Mouse (Mus musculus) bone marrow, adult 2 months (tissue): ENCODE measurements at regions not wholly inside any gene's neighbourhood (a gene's known extent, or its start where the extent isn't known, plus 50 kb on each side); places are given as distances from the start of the nearest gene placed in this dataset.
"Not testable (repeated sequence)": the region's sequence is repeated elsewhere in the genome, so short reads cannot be mapped to it uniquely, and the experiment has no call there.

Experiments
- H3K27ac ChIP-seq: fragments of 200-500 bp; 2 replicates; pipeline ENCODE4 v1.5.1; 2012; ENCODE audit warnings: low read depth, mild to moderate bottlenecking, control low read depth, inconsistent platforms, low read length; ENCODE audit not compliant: control insufficient read depth, poor library complexity, insufficient read depth
- H3K4me1 ChIP-seq: fragments of 200-500 bp; 2 replicates; pipeline ENCODE4 v1.6.1; 2011; ENCODE audit warnings: low read length; ENCODE audit not compliant: control insufficient read depth, insufficient read depth
- H3K4me3 ChIP-seq: fragments of 200-500 bp; replicated peaks from 2 replicates; pipeline ENCODE3; 2011; ENCODE audit warnings: mild to moderate bottlenecking, low read depth, low read length, control low read depth; ENCODE audit not compliant: control insufficient read depth
- CTCF ChIP-seq: fragments of 200-500 bp; IDR thresholded peaks from 2 replicates; pipeline ENCODE4 v1.5.1; 2011; ENCODE audit warnings: low read length, control low read depth; ENCODE audit not compliant: control insufficient read depth, insufficient read depth
- POLR2A ChIP-seq: fragments of 200-500 bp; IDR thresholded peaks from 2 replicates; pipeline ENCODE4 v1.6.1; 2011; ENCODE audit warnings: low read depth, mild to moderate bottlenecking, control low read depth, low read length, borderline replicate concordance; ENCODE audit not compliant: control insufficient read depth
- WGBS: fragments of 180-500 bp; shearing (Covaris S2); methylation state at CpG from one replicate; pipeline ENCODE4 v1.1.7; 2018; 5-methylcytosine and 5-hydroxymethylcytosine counted together

GRCm38 (mm10) chr19:3158149-3158548 is 124.6 kb upstream of the Mrpl21 start:
- not testable (repeated sequence) for H3K27ac ChIP-seq, H3K4me3 ChIP-seq, H3K4me1 ChIP-seq
- 45% methylated on average over 2 of the region's 2 CpGs for WGBS

- Histone ChIP-seq H3K4me1 (no peaks in the 10 kb centered on the region), H3K4me3 (no peak overlapping the region), H3K27ac (no peak overlapping the region)
- no peak for TF ChIP-seq POLR2A
- no peak for TF ChIP-seq CTCF
- WGBS, result 84% methylated on average over 12 of the region's 12 CpGs
These were observed 123.4 kb upstream of the Mrpl21 start for GRCm38 (mm10) chr19:3159346-3159745.

DNA sequence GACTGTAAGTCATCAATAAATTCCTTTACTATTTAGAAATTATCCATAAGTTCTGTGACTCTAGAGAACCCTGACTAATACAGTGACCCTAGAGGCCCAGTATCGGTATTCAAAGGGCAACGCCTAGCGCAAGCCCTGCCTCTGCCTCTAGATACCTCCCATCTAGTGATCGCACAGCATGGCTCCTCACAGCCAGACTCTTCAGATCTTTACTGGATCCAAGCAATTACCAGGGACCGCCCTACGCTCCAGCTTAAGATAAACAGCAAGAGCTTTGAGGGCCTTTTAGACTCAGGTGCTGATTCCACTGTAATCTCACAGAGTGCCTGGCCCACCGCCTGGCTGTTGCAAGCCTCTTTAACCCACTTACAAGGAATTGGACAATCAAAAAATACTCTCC is 115.0 kb upstream of the Mrpl21 start:
- Histone ChIP-seq H3K4me3 (no peak overlapping the region), H3K4me1 (no peaks in the 10 kb centered on the region), H3K27ac (no peak overlapping the region)
- TF ChIP-seq CTCF (no peak), POLR2A (no peak)
- 71% methylated on average over 7 of the region's 7 CpGs for WGBS

- TF ChIP-seq CTCF (no peak), POLR2A (no peak)
- Histone ChIP-seq H3K4me1 (no peaks in the 10 kb centered on the region), H3K4me3 (no peak overlapping the region), H3K27ac (no peak overlapping the region)
- WGBS, result 64% methylated on average over 2 of the region's 2 CpGs
These were observed 100.1 kb upstream of the Mrpl21 start for GRCm38 (mm10) chr19:3182625-3183024.

DNA sequence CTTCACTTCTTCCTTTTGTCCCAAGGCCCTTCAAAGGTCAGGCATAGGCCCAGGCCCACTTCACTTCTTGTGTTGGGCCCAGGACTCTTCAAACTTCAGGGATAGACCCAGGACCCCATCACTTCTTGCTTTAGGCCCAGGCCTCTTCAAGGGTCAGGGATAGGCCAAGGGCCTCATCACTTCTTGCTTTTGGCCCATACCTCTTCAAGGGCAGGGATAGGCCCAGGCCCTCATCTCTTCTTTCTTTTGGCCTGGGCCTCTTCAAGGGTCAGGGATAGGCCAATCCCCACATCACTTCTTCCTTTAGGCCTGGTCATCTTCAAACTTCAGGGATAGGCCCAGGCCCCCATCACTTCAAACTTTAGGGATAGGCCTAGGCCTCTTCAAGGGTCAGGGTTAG is 90.1 kb upstream of the Mrpl21 start:
- Histone ChIP-seq H3K4me3 (no peak overlapping the region), H3K27ac (no peak overlapping the region), H3K4me1 (no peaks in the 10 kb centered on the region)
- no peak for TF ChIP-seq POLR2A
- TF ChIP-seq CTCF, result no peak

- 51% methylated on average over 5 of the region's 5 CpGs for WGBS
- H3K27ac ChIP-seq, H3K4me1 ChIP-seq, H3K4me3 ChIP-seq: not testable (repeated sequence)
- peak; percentile 43 for TF ChIP-seq CTCF
These were observed 78.2 kb upstream of the Mrpl21 start for GRCm38 (mm10) chr19:3204504-3204903.

DNA sequence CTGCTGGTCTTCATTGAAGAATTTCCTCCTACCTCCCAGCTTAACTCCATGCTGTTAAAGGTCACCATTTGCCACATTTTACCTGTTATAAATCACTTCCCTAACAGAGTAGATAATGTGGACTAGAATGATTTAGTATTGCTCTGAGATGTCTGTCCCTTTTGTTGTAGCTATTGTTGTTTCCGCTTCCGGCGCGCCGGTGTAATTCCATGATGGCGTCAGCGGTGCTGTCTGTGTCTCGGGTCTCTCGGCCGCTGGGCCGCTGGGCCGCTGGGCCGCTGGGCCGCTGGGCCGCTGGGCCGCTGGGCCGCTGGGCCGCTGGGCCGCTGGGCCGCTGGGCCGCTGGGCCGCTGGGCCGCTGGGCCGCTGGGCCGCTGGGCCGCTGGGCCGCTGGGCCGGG is 77.3 kb upstream of the Mrpl21 start:
- not testable (repeated sequence) for H3K27ac ChIP-seq, H3K4me3 ChIP-seq, H3K4me1 ChIP-seq
- 87% methylated on average over 28 of the region's 28 CpGs for WGBS

DNA sequence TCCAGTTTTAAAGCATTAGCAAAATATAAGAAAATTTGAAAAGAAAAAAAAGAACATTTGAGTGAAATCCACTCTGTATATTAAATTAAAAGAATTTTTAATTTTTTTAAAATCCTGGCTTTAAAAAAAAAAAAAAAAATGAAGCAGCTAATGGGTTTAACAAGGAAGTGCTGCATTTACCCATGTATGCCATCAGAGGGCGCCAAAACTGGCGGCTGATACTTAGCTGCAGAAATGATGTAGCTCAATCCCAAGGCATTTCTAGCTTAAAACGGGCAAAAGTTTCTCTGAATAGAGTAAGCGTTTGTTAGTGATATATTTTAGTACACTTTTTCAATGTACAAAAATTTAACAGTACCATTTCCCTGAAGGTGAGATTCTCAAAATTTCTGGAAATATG is 74.4 kb upstream of the Mrpl21 start:
- TF ChIP-seq CTCF, result peak; percentile 39
- TF ChIP-seq POLR2A, result no peak
- H3K4me1 ChIP-seq, result no peaks in the 10 kb centered on the region
- H3K27ac ChIP-seq, result no peak overlapping the region
- 4% methylated on average over 4 of the region's 4 CpGs for WGBS
- no peak overlapping the region for H3K4me3 ChIP-seq
